Mouse (Mus musculus) hindbrain, embryonic 13.5 days (tissue): ENCODE results near the gene Mlxipl. TPM values are rescaled to one million over a fixed set of nuclear protein-coding genes. Genes with fewer than 3 reads are reported as not detected.

ENCODE experiments used
- ATAC-seq: fragments of 200-750 bp; cut with Nextera tagmentation; 2 replicates; pipeline ENCODE4 v1.8.0; 2017; ENCODE audit warnings: moderate TSS enrichment; ENCODE audit not compliant: low FRiP score
- H3K27ac ChIP-seq: fragments of 300-500 bp; sonication (generic); 2 replicates; pipeline ENCODE4 v1.5.1; 2015; ENCODE audit warnings: inconsistent platforms, mild to moderate bottlenecking, moderate library complexity
- H3K27me3 ChIP-seq: fragments of 300-500 bp; sonication (generic); 2 replicates; pipeline ENCODE4 v1.6.1; 2015; ENCODE audit warnings: mild to moderate bottlenecking, inconsistent platforms
- H3K36me3 ChIP-seq: fragments of 300-500 bp; sonication (generic); 2 replicates; pipeline ENCODE4 v1.6.1; 2015; ENCODE audit warnings: mild to moderate bottlenecking, inconsistent platforms
- H3K4me1 ChIP-seq: fragments of 300-500 bp; sonication (generic); replicated peaks from 2 replicates; pipeline ENCODE4 v1.6.1; 2015; ENCODE audit warnings: inconsistent platforms
- H3K4me2 ChIP-seq: fragments of 300-500 bp; sonication (generic); 2 replicates; pipeline ENCODE4 v1.6.1; 2015; ENCODE audit warnings: inconsistent platforms, mild to moderate bottlenecking, moderate library complexity
- H3K4me3 ChIP-seq: fragments of 300-500 bp; sonication (generic); 2 replicates; pipeline ENCODE4 v1.5.1; 2015; ENCODE audit warnings: mild to moderate bottlenecking, inconsistent platforms
- H3K9ac ChIP-seq: fragments of 300-500 bp; sonication (generic); 2 replicates; pipeline ENCODE4 v1.6.1; 2015; ENCODE audit warnings: mild to moderate bottlenecking, inconsistent platforms
- H3K9me3 ChIP-seq: fragments of 300-500 bp; sonication (generic); 2 replicates; pipeline ENCODE4 v1.6.1; 2016; ENCODE audit warnings: inconsistent platforms
- WGBS: fragments of 180-500 bp; shearing (Covaris S2); methylation state at CpG from one replicate; pipeline ENCODE4 v1.1.7; 2015; 5-methylcytosine and 5-hydroxymethylcytosine counted together
- polyA plus RNA-seq: library from polyadenylated mRNA; unstranded; fragments of >200 nt; fragmentation: Nextera tagmentation; extraction: Ambion mirVana; gene quantifications from 2 replicates; pipeline ENCODE4 v1.2.1, GENCODE M21; 2015

Mlxipl gene
- polyA plus RNA-seq, 1 experiment from 2014 or later = 0.71 TPM

DNA sequence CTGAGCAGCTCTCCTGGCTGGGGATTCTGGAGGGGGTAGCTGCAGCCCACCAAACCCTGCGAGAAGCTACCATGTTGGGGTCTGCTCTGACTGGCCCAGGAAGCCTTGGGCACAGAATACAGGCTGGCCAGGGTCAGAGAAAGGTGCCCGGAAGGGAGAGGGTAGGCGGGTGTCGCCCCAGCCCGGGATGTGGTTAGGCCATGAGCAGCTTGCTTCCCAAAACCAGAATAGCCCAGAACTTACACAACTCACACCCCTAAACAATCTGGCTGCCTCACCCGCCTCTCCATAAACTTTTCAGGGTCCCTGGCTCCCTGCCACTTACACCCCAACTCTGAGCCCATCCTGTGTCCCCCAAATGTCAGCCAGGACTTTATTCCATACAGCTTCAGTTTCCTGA is 38.0 kb downstream of the Mlxipl start:
- H3K27ac ChIP-seq = no peak overlapping the region
- H3K4me3 ChIP-seq = no peak overlapping the region
- H3K36me3 ChIP-seq = no peaks in the 10 kb centered on the region
- no peaks in the 10 kb centered on the region for H3K4me1 ChIP-seq
- no peak overlapping the region for H3K4me2 ChIP-seq
- no peak overlapping the region for H3K9ac ChIP-seq
- 86% methylated on average over 6 of the region's 6 CpGs for WGBS
- no peak for ATAC-seq
- peaks cover 35% of the 10 kb centered on the region for H3K27me3 ChIP-seq
- H3K9me3 ChIP-seq = no peaks in the 10 kb centered on the region

DNA sequence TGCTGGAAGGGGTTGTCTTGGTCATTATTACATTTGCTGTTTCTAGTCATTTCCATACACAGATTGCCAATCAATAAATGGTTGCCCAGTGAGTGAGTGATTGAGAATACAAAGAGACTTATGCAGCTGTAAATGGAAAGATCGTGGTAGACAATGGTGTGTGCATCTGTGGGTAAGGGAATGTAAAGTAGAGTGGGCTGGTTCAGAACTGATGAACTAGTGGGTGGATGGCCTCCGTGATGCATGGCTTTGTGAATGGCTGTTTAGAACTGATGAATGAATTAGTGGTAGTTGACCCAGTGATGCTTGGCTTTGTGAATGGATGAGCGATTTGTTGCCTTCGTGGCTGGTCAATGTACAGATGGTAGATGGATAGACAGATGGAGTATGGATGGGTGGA is 40.1 kb downstream of the Mlxipl start:
- 88% methylated on average over 4 of the region's 4 CpGs for WGBS

DNA sequence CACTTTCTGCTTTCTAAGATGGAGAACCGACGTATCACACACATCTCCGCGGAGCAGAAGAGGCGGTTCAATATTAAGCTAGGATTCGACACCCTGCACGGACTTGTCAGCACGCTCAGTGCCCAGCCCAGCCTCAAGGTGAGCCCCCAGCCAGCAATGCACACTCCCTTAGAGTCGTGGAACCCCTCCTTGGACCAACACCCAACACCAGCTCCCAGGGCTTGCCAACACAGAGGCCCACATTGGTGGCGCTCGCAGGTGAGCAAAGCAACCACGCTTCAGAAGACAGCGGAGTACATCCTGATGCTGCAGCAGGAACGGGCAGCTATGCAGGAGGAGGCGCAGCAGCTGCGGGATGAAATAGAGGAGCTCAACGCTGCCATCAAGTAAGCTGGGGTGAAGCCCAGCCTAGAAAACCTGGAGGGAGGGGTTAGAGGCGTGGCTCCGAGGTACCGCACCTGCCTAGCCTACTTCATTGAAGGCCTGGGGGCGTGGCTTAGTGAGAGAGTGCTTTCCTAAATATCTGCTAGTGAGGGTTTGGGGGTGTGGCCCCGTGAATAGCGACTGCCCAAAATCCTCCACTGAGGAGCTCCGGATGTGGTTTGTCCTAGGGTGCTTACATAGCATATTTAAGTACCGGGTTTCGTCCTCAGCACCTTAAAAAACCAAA is 44.2 kb downstream of the Mlxipl start:
- Histone ChIP-seq H3K9ac (peak overlapping the region; percentile 24; the same call in 1 of the 2 replicates), H3K36me3 (no peaks in the 10 kb centered on the region), H3K4me2 (peak overlapping the region; percentile 47), H3K4me3 (peak overlapping the region; percentile 24), H3K4me1 (peaks cover 11% of the 10 kb centered on the region), H3K9me3 (no peaks in the 10 kb centered on the region), H3K27ac (no peak overlapping the region), H3K27me3 (peaks cover 70% of the 10 kb centered on the region)
- no peak for ATAC-seq
- 6% methylated on average over 26 of the region's 26 CpGs for WGBS

More for the DNA sequence above, 40.1 kb downstream of the Mlxipl start:
- no peak overlapping the region for H3K4me2 ChIP-seq
- ATAC-seq = no peak
- H3K9ac ChIP-seq = no peak overlapping the region
- H3K9me3 ChIP-seq = no peaks in the 10 kb centered on the region
- peaks cover 11% of the 10 kb centered on the region for H3K4me1 ChIP-seq
- H3K27me3 ChIP-seq = peaks cover 55% of the 10 kb centered on the region
- H3K27ac ChIP-seq = no peak overlapping the region
- H3K4me3 ChIP-seq = no peak overlapping the region
- H3K36me3 ChIP-seq = no peaks in the 10 kb centered on the region

DNA sequence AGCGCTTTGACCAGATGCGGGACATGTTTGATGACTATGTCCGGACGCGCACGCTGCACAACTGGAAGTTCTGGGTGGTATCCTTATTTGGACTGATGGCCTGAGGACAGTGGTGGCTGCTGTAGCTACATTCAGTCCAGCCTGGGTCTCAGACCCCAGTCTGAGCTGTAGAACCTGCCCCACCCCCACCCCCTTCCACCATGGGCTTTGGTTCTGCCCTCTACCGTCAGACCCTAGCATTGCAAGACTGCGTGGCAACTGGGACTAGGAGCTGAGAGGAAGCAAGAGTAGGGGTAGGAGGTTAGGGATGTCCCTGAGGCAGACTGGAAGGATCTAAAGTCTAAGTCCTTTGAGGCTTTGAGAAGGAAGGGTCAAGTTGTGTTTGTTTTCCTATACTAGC is 44.8 kb downstream of the Mlxipl start:
- no peak overlapping the region for H3K9ac ChIP-seq
- WGBS = 7% methylated on average over 8 of the region's 8 CpGs
- H3K4me3 ChIP-seq = peak overlapping the region; percentile 24

DNA sequence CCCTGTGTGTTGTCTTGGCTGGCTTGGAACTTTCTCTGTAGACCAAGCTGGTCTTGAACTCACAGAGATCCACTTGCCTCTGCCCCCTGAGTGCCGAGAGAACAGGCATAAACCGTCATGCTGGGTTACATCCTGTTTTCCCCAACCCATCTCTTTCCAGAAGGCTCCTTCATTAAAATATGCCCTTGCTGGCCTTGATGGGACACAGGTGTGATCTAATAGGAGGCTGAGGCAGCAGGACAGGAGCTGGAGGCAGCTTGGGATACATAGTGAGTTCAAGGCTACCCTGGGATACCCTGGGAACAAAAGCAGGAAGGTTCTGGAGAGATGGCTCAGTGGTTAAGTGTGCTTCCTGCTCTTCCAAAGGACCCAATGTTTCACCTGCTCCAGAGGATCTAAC is 50.2 kb downstream of the Mlxipl start:
- Histone ChIP-seq H3K27ac (no peak overlapping the region), H3K27me3 (peaks cover 24% of the 10 kb centered on the region), H3K9ac (no peak overlapping the region), H3K4me3 (no peak overlapping the region), H3K9me3 (no peaks in the 10 kb centered on the region), H3K36me3 (no peaks in the 10 kb centered on the region), H3K4me1 (no peaks in the 10 kb centered on the region), H3K4me2 (no peak overlapping the region)
- WGBS = 78% methylated on average over 2 of the region's 2 CpGs
- ATAC-seq = no peak

More for the DNA sequence above, 44.8 kb downstream of the Mlxipl start:
- no peaks in the 10 kb centered on the region for H3K9me3 ChIP-seq
- H3K36me3 ChIP-seq = no peaks in the 10 kb centered on the region
- no peak for ATAC-seq
- peaks cover 11% of the 10 kb centered on the region for H3K4me1 ChIP-seq
- H3K27ac ChIP-seq = no peak overlapping the region
- peak overlapping the region; percentile 47 for H3K4me2 ChIP-seq
- H3K27me3 ChIP-seq = peaks cover 70% of the 10 kb centered on the region

DNA sequence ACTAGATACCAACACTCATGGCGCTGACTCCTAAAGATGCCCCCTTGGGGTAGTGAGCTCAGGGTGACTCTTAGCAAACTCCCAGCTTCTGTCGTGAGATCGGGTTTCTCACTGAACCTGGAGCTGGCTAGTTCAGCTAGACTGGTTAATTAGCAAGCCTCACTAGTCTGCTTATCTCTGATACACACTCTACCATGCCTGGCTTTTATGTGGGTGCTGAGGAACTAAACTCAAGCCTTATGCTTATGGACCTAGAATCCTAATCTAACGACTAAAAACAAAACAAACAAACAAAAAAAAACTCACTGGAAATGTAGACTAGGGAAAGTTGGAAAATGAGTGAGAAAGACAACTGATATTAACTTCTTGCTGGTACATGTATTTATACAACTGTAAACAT is 54.8 kb downstream of the Mlxipl start:
- ATAC-seq = no peak
- Histone ChIP-seq H3K4me3 (no peak overlapping the region), H3K4me1 (peaks cover 7% of the 10 kb centered on the region; the same call in 1 of the 2 replicates), H3K9ac (no peak overlapping the region), H3K27me3 (0 out of 2 replicates have a peak, but pooled peaks cover 4% of the 10 kb centered on the region), H3K36me3 (no peaks in the 10 kb centered on the region), H3K9me3 (no peaks in the 10 kb centered on the region), H3K27ac (no peak overlapping the region), H3K4me2 (no peak overlapping the region)
- 67% methylated on average over 4 of the region's 4 CpGs for WGBS

DNA sequence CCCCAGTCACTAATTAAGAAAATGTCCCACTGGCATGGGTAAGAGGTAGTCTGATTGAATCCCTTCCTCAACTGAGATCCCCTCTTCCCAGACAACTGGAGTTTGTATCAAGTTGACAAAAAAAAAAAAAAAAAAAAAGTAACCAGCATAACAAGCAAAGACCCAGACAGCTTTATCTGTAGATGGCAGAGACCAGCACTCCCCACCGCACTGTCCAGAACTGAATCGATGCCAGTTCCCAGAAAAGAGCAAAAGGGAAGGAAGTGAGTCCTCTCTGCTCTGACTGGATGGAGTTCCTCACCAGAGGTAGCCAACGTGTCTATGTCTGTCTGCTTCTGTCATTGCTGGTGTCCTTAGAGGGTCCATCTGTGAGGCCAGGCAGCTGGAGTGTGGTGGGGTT is 55.8 kb downstream of the Mlxipl start:
- Histone ChIP-seq H3K4me2 (no peak overlapping the region), H3K9ac (no peak overlapping the region), H3K36me3 (no peaks in the 10 kb centered on the region), H3K9me3 (no peaks in the 10 kb centered on the region), H3K27me3 (0 out of 2 replicates have a peak, but pooled peaks cover 4% of the 10 kb centered on the region), H3K4me3 (no peak overlapping the region), H3K4me1 (peaks cover 14% of the 10 kb centered on the region), H3K27ac (no peak overlapping the region)
- 85% methylated on average over 3 of the region's 3 CpGs for WGBS
- ATAC-seq = no peak

DNA sequence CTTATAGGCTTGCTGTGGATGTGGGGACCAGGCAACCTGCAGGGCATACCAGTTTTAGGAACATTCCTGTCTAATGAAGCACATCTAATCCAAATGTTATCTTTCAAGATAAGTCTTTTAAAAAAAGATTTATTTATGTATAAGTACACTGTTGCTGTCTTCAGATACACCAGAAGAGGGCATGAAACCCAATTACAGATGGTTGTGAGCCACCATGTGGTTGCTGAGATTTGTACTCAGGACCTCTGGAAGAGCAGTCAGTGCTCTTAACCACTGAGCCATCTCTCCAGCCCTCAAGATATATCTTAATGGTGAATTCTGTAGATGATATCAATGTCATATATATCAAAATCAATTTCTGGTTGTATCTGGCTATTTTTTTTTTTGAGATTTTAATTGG is 56.3 kb downstream of the Mlxipl start:
- Histone ChIP-seq H3K4me2 (no peak overlapping the region), H3K9me3 (no peaks in the 10 kb centered on the region), H3K27me3 (0 out of 2 replicates have a peak, but pooled peaks cover 4% of the 10 kb centered on the region), H3K4me3 (no peak overlapping the region), H3K9ac (no peak overlapping the region), H3K36me3 (no peaks in the 10 kb centered on the region), H3K4me1 (peaks cover 15% of the 10 kb centered on the region), H3K27ac (no peak overlapping the region)
- ATAC-seq = no peak

DNA sequence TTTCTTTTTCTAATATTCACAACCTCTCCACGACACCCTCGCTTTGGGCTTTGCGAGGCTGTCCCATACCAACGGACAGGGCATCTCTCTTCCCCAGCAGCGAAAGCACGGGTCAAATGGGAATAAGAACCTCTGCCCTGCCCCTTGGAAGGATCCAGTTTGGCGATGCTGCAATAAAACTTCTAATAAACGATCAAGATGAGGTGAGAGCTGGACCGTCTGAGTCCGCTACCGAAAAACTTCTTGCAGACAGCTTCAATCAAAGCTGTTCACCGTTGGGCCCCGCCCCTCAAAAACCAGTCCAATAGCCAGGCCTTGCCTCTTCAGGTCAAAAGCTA is 59.0 kb downstream of the Mlxipl start:
- ATAC-seq = no peak
- H3K4me3 ChIP-seq = peak overlapping the region; percentile 70

DNA sequence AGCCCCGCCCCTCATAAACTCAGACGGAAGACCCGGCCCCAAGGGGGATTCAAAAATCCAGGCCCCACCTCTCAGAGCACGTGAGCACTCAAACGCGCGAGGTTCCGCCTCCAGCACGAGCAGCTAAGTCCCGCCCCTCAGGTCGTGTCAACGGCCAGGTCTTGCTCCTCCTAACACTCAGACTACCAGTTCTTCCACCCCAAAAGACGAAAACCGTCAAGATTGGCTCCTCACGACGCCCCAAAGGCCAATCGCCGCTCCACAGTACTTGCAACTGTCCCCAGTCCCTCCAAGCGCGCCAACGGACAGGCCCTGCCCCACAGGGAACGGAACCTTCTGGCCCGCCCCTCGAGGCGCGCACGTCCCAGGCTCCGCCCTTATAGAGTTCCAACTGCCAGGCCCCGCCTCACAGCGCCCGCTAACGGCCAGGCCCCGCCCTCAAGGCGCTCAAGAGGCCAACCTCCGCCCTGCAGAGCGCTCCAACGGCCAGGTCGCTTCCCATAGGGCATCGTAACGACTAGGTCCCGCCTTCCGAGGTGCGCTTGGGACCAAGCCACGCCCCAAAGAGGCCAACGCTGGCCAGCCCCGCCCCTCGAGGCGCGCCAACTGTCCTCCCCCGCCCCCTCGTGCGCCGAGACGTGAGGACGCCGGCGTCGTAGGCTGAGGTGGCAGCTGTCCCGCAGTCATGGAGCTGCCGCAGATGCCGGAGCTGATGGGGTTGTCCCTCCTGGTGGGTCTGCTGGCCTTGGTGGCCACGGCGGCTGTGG is 59.5 kb downstream of the Mlxipl start, which contains the start of gene Tbl2:
TSS of gene Tbl2 (plus strand) at position 605 of the 767 bp plus-strand sequence.
- H3K9ac ChIP-seq = peak within 1 kb of the TSS; percentile 81
- H3K36me3 ChIP-seq = peaks cover 4% of the 10 kb centered on the region
- H3K27me3 ChIP-seq = no peaks in the 10 kb centered on the region
- peak within 1 kb of the TSS; percentile 82 for H3K4me2 ChIP-seq
- H3K9me3 ChIP-seq = no peaks in the 10 kb centered on the region
- peaks cover 15% of the 10 kb centered on the region for H3K4me1 ChIP-seq
- peak within 1 kb of the TSS; percentile 70 for H3K4me3 ChIP-seq
- under 1% methylated on average over 60 of the region's 63 CpGs for WGBS
- ATAC-seq = peak; percentile 98
- peak within 1 kb of the TSS; percentile 81 for H3K27ac ChIP-seq

More for the DNA sequence above, 59.0 kb downstream of the Mlxipl start:
- peak overlapping the region; percentile 81 for H3K9ac ChIP-seq
- no peaks in the 10 kb centered on the region for H3K36me3 ChIP-seq
- 0% methylated on average over 13 of the region's 13 CpGs for WGBS
- peak overlapping the region; percentile 81; the same call in 1 of the 2 replicates for H3K27ac ChIP-seq
- H3K4me1 ChIP-seq = peaks cover 15% of the 10 kb centered on the region
- H3K4me2 ChIP-seq = peak overlapping the region; percentile 82
- no peaks in the 10 kb centered on the region for H3K27me3 ChIP-seq
- no peaks in the 10 kb centered on the region for H3K9me3 ChIP-seq

DNA sequence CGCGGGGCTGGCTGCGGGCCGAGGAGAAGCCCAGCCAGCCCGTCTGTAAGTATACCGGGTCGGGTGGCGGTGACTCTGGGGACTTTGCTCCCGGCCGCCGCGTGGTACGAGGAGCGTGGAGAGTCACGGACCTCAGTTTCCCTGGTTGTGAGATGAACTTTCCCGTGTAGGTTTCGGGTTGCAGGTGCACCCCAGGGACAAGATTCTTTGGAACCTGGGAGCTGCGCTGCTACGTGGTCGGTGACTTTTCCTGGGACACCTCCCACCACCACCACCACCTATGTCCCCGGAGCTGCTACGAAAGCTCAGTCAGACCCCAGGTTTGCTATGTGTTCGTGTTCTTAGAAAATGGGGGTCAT is 60.1 kb downstream of the Mlxipl start:
- peak overlapping the region; percentile 82 for H3K4me2 ChIP-seq
- ATAC-seq = no peak
- no peaks in the 10 kb centered on the region for H3K27me3 ChIP-seq
- no peaks in the 10 kb centered on the region for H3K9me3 ChIP-seq
- peaks cover 9% of the 10 kb centered on the region for H3K36me3 ChIP-seq
- under 1% methylated on average over 23 of the region's 23 CpGs for WGBS
- peak overlapping the region; percentile 81 for H3K9ac ChIP-seq
- H3K4me1 ChIP-seq = peaks cover 15% of the 10 kb centered on the region
- peak overlapping the region; percentile 70 for H3K4me3 ChIP-seq
- H3K27ac ChIP-seq = peak overlapping the region; percentile 81

DNA sequence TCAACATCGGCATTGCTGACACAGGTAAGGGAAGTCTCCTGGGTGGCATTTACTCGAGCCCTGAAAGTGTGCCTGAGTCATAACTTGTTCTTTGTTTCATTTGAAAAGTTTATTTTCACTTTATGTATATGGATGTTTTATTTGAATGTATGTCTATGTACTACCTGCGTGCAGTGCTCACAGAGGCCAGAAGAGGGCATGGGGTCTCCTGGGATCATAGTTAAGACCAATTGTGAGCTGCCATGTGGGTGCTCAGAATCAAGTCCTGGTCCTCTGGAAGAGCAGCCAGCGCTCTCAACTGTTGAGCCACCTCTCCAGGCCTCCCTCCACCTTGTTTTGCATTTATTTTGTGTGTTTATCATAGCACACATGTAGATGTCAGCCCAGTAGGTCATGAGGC is 66.8 kb downstream of the Mlxipl start:
- Histone ChIP-seq H3K4me1 (no peaks in the 10 kb centered on the region), H3K4me2 (no peak overlapping the region), H3K9me3 (no peaks in the 10 kb centered on the region), H3K27ac (no peak overlapping the region), H3K9ac (no peak overlapping the region), H3K4me3 (no peak overlapping the region), H3K36me3 (peaks cover 75% of the 10 kb centered on the region), H3K27me3 (no peaks in the 10 kb centered on the region)
- WGBS = 93% methylated on average over 4 of the region's 4 CpGs
- no peak for ATAC-seq
